Mouse (Mus musculus) E14TG2a.4 (cell line): Measurements from ENCODE around the gene Tpk1.

Experiments used
- H3K27me3 ChIP-seq: 2 replicates; pipeline ENCODE4 v1.6.1; 2014; ENCODE audit warnings: low read length, control low read depth; ENCODE audit not compliant: insufficient read depth
- H3K36me3 ChIP-seq: 2 replicates; pipeline ENCODE4 v1.6.1; 2014; ENCODE audit warnings: low read length, control low read depth; ENCODE audit not compliant: insufficient read depth
- H3K4me1 ChIP-seq: replicated peaks from 2 replicates; pipeline ENCODE4 v1.6.1; 2014; ENCODE audit warnings: low read depth, low read length, control low read depth
- H3K4me3 ChIP-seq: replicated peaks from 2 replicates; pipeline ENCODE4 v1.5.1; 2014; ENCODE audit warnings: mild to moderate bottlenecking, low read length
- H3K9me3 ChIP-seq: 2 replicates; pipeline ENCODE4 v1.6.1; 2014; ENCODE audit warnings: low read length, control low read depth
- CTCF ChIP-seq: conservative IDR thresholded peaks from 2 replicates; pipeline ENCODE4 v1.5.1; 2014; ENCODE audit warnings: low read length
- NANOG ChIP-seq: IDR thresholded peaks from 2 replicates; pipeline ENCODE4 v1.6.1; 2014; ENCODE audit warnings: borderline replicate concordance, low read length, mixed read lengths
- POU5F1 ChIP-seq: IDR thresholded peaks from 2 replicates; pipeline ENCODE4 v1.6.1; 2014; ENCODE audit warnings: low read length, borderline replicate concordance

The Tpk1 gene

GRCm38 (mm10) chr6:43457989-43458388, 208.1 kb downstream of the Tpk1 start:
- Histone ChIP-seq H3K36me3 (no peaks in the 10 kb centered on the region), H3K4me3 (no peak overlapping the region), H3K4me1 (no peaks in the 10 kb centered on the region), H3K9me3 (no peaks in the 10 kb centered on the region), H3K27me3 (no peaks in the 10 kb centered on the region)
- TF ChIP-seq CTCF: no peak
- TF ChIP-seq NANOG: no peak
- no peak for TF ChIP-seq POU5F1

- H3K4me3 ChIP-seq: no peak overlapping the region
These were observed 216.6 kb downstream of the Tpk1 start for GRCm38 (mm10) chr6:43449498-43449897.

GRCm38 (mm10) chr6:43445856-43446255, 220.2 kb downstream of the Tpk1 start:
- H3K4me3 ChIP-seq: no peak overlapping the region
- no peaks in the 10 kb centered on the region for H3K36me3 ChIP-seq
- TF ChIP-seq NANOG: no peak
- no peak for TF ChIP-seq CTCF
- TF ChIP-seq POU5F1: no peak

More at GRCm38 (mm10) chr6:43449498-43449897, 216.6 kb downstream of the Tpk1 start:
- TF ChIP-seq CTCF: no peak
- no peaks in the 10 kb centered on the region for H3K36me3 ChIP-seq
- H3K4me1 ChIP-seq: no peaks in the 10 kb centered on the region
- no peaks in the 10 kb centered on the region for H3K27me3 ChIP-seq
- no peaks in the 10 kb centered on the region for H3K9me3 ChIP-seq

GRCm38 (mm10) chr6:43442191-43442590, 223.9 kb downstream of the Tpk1 start:
- Histone ChIP-seq H3K9me3 (no peaks in the 10 kb centered on the region), H3K27me3 (no peaks in the 10 kb centered on the region), H3K36me3 (no peaks in the 10 kb centered on the region), H3K4me3 (no peak overlapping the region), H3K4me1 (no peaks in the 10 kb centered on the region)
- no peak for TF ChIP-seq POU5F1
- TF ChIP-seq NANOG: no peak
- TF ChIP-seq CTCF: no peak

More at GRCm38 (mm10) chr6:43445856-43446255, 220.2 kb downstream of the Tpk1 start:
- H3K27me3 ChIP-seq: no peaks in the 10 kb centered on the region
- H3K4me1 ChIP-seq: no peaks in the 10 kb centered on the region
- no peaks in the 10 kb centered on the region for H3K9me3 ChIP-seq

GRCm38 (mm10) chr6:43435987-43436541, 230.0 kb downstream of the Tpk1 start:
- no peaks in the 10 kb centered on the region for H3K4me1 ChIP-seq
- no peaks in the 10 kb centered on the region for H3K27me3 ChIP-seq
- TF ChIP-seq NANOG: no peak
- TF ChIP-seq POU5F1: no peak
- TF ChIP-seq CTCF: no peak
- H3K4me3 ChIP-seq: no peak overlapping the region
- H3K36me3 ChIP-seq: no peaks in the 10 kb centered on the region
- no peaks in the 10 kb centered on the region for H3K9me3 ChIP-seq

GRCm38 (mm10) chr6:43434365-43434764, 231.7 kb downstream of the Tpk1 start:
- Histone ChIP-seq H3K4me1 (no peaks in the 10 kb centered on the region), H3K27me3 (no peaks in the 10 kb centered on the region), H3K36me3 (no peaks in the 10 kb centered on the region), H3K4me3 (no peak overlapping the region), H3K9me3 (no peaks in the 10 kb centered on the region)
- no peak for TF ChIP-seq POU5F1
- TF ChIP-seq NANOG: no peak
- TF ChIP-seq CTCF: no peak

GRCm38 (mm10) chr6:43424978-43425377, 241.1 kb downstream of the Tpk1 start:
- H3K4me3 ChIP-seq: no peak overlapping the region
- no peaks in the 10 kb centered on the region for H3K36me3 ChIP-seq
- H3K4me1 ChIP-seq: no peaks in the 10 kb centered on the region
- H3K9me3 ChIP-seq: no peaks in the 10 kb centered on the region
- H3K27me3 ChIP-seq: no peaks in the 10 kb centered on the region
- TF ChIP-seq CTCF: peak; percentile 10; the same call in 1 of the 2 replicates
- TF ChIP-seq POU5F1: no peak

GRCm38 (mm10) chr6:43420358-43420979, 245.6 kb downstream of the Tpk1 start:
- no peaks in the 10 kb centered on the region for H3K36me3 ChIP-seq
- H3K4me3 ChIP-seq: no peak overlapping the region
- H3K9me3 ChIP-seq: no peaks in the 10 kb centered on the region
- H3K4me1 ChIP-seq: no peaks in the 10 kb centered on the region
- TF ChIP-seq POU5F1 (no peak), CTCF (no peak), NANOG (no peak)
- no peaks in the 10 kb centered on the region for H3K27me3 ChIP-seq

GRCm38 (mm10) chr6:43408949-43409348, 257.1 kb downstream of the Tpk1 start:
- Histone ChIP-seq H3K4me3 (no peak overlapping the region), H3K9me3 (no peaks in the 10 kb centered on the region), H3K4me1 (no peaks in the 10 kb centered on the region), H3K27me3 (no peaks in the 10 kb centered on the region), H3K36me3 (no peaks in the 10 kb centered on the region)
- no peak for TF ChIP-seq NANOG
- no peak for TF ChIP-seq CTCF
- TF ChIP-seq POU5F1: no peak
